Mouse (Mus musculus) heart, postnatal 0 days (tissue): ENCODE measurements at regions not wholly inside any gene's neighbourhood (a gene's known extent, or its start where the extent isn't known, plus 50 kb on each side); places are given as distances from the start of the nearest gene placed in this dataset.

Experiments
- ATAC-seq: fragments of 200-750 bp; cut with Nextera tagmentation; 2 replicates; pipeline ENCODE4 v1.8.0; 2017; ENCODE audit warnings: low read depth, moderate number of reproducible peaks, moderate library complexity; ENCODE audit not compliant: insufficient read depth
- DNase-seq: peaks from one replicate; pipeline ENCODE4 v3.0.0-alpha.2; 2016; ENCODE audit warnings: low spot score
- H3K27ac ChIP-seq: fragments of 300-500 bp; sonication (generic); 2 replicates; pipeline ENCODE4 v1.5.1; 2014; ENCODE audit warnings: low read depth, mild to moderate bottlenecking
- H3K27me3 ChIP-seq: fragments of 300-500 bp; sonication (generic); 2 replicates; pipeline ENCODE4 v1.6.1; 2014; ENCODE audit warnings: low read length, mixed read lengths; ENCODE audit not compliant: control insufficient read depth, insufficient read depth
- H3K36me3 ChIP-seq: fragments of 300-500 bp; sonication (generic); replicated peaks from 2 replicates; pipeline ENCODE4 v1.6.1; 2014; ENCODE audit warnings: low read length, mixed read lengths; ENCODE audit not compliant: control insufficient read depth, insufficient read depth
- H3K4me1 ChIP-seq: fragments of 300-500 bp; sonication (generic); 2 replicates; pipeline ENCODE4 v1.6.1; 2014; ENCODE audit warnings: antibody characterized with exemption; ENCODE audit not compliant: control insufficient read depth, insufficient read depth
- H3K4me2 ChIP-seq: fragments of 300-500 bp; sonication (generic); 2 replicates; pipeline ENCODE4 v1.6.1; 2014; ENCODE audit warnings: low read depth, mild to moderate bottlenecking, low read length, moderate library complexity
- H3K4me3 ChIP-seq: fragments of 300-500 bp; sonication (generic); 2 replicates; pipeline ENCODE4 v1.5.1; 2014; ENCODE audit warnings: low read depth, low read length
- H3K9ac ChIP-seq: fragments of 300-500 bp; sonication (generic); replicated peaks from 2 replicates; pipeline ENCODE4 v1.6.1; 2014; ENCODE audit warnings: low read depth, low read length, mixed read lengths
- H3K9me3 ChIP-seq: fragments of 300-500 bp; sonication (generic); replicated peaks from 2 replicates; pipeline ENCODE4 v1.6.1; 2016; ENCODE audit warnings: low read length; ENCODE audit not compliant: control insufficient read depth
- CTCF ChIP-seq: IDR thresholded peaks from 2 replicates; pipeline ENCODE4 v1.5.1; 2016; ENCODE audit warnings: antibody characterized with exemption, control low read depth, low read depth
- EP300 ChIP-seq: IDR thresholded peaks from 2 replicates; pipeline ENCODE4 v1.6.1; 2016; ENCODE audit warnings: antibody characterized with exemption, low read depth
- WGBS: fragments of 180-500 bp; shearing (Covaris S2); extraction: QIAGEN DNeasy Blood & Tissue Kit; methylation state at CpG from one replicate; pipeline ENCODE4 v1.1.7; 2014; 5-methylcytosine and 5-hydroxymethylcytosine counted together

DNA sequence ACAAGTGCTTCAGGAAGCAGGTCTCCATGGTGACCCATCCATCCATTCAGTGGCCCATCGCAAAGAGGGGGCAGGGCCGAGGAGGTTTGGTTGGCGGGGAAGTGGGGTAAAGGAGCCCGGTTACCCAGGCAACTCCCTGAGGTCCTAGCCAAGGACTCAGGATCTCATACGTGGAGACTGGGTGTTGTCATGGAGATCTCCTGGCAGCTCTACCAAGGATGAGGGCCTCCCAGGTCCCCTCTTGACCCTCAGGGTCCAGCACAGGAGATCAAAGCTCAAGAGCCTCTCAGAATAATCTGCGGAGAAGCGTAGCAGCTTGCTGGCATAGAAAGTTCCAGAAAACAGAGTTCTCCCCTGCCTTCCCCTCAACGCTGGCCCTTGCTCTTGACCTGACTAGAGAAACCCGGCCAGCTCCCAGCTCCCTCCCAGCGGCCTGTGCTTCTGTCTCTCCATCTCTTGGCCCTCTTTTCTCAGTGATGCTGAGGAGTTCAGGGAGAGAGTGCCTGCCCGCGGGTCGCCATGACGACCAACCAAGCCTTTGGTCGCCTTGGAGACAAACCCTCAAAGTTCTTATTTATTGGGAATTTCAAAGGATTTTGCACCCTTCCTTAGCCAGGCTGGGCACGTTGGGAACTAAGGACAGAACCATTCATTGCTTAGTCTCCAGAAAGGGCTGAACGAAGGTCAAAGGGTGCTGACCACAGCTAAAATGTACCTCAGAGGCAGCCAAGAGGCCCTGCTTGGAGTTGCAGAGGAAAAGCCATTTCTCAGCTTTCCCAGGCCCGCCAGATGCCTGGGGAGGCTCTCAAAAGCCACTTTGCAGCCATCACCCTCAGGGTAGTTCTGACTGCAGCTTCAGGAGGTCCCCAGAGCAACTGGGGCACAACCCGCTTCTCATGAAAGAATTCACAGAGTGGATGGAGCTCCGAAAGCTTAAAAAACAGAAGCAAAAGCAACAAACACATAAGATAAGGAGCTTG lies 60.0 kb downstream of the Ubiad1 start:
- Histone ChIP-seq H3K4me3 (no peak overlapping the region), H3K27ac (no peak overlapping the region), H3K4me1 (no peaks in the 10 kb centered on the region), H3K9ac (no peak overlapping the region), H3K9me3 (no peaks in the 10 kb centered on the region), H3K27me3 (no peaks in the 10 kb centered on the region), H3K4me2 (no peak overlapping the region), H3K36me3 (no peaks in the 10 kb centered on the region)
- 44% methylated on average over 20 of the region's 20 CpGs for WGBS
- TF ChIP-seq EP300 (no peak), CTCF (no peak)
- DNase-seq (no peak), ATAC-seq (no peak)

DNA sequence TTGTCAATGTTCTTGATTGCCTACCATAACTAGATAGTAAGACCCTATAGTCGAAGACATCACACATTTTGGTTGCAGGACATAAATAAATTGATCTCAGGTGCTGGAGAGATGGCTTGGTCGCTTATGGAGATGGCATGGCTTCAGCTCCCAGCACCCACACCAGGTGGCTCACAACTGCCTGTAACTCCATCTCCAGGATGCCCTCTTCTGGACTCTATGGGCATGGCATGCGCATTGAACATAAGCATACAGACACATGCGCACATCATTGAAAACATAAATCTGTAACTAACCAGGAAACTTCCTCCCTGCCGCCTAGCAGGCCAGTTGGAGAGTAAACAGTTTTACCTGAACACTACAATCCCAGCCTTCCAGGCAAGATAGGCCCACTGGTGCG lies 64.0 kb downstream of the Ubiad1 start:
- ATAC-seq, result no peak
- H3K4me2 ChIP-seq, result no peak overlapping the region
- 84% methylated on average over 6 of the region's 6 CpGs for WGBS
- no peaks in the 10 kb centered on the region for H3K36me3 ChIP-seq
- H3K27me3 ChIP-seq, result no peaks in the 10 kb centered on the region
- no peak overlapping the region for H3K9ac ChIP-seq
- H3K27ac ChIP-seq, result no peak overlapping the region
- no peak overlapping the region for H3K4me3 ChIP-seq
- H3K4me1 ChIP-seq, result peaks cover 10% of the 10 kb centered on the region; the same call in 1 of the 2 replicates
- no peak for TF ChIP-seq CTCF
- no peak for TF ChIP-seq EP300
- H3K9me3 ChIP-seq, result no peaks in the 10 kb centered on the region
- no peak for DNase-seq

DNA sequence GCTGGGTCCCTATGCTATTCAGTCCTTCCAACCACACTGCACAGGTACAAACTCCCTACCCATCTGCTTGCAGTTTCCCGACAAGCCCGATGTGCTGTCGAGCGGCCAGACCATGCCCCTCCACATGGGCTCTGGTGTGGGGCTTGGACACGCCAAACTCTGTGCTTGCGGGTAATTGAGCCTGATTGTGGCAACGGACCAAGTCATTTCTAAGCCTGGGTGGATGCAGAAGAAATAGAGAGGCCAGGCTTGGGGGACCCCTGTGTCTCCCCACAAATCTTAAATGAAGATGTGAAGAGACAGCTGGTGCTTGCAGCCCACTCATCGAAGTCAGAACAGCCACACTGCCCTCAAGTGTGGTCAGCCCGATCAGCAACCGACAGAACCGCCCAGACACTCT lies 66.1 kb downstream of the Ubiad1 start:
- no peak for ATAC-seq
- Histone ChIP-seq H3K36me3 (no peaks in the 10 kb centered on the region), H3K4me1 (peaks cover 10% of the 10 kb centered on the region; the same call in 1 of the 2 replicates), H3K9ac (no peak overlapping the region), H3K4me3 (no peak overlapping the region), H3K27me3 (no peaks in the 10 kb centered on the region), H3K27ac (no peak overlapping the region), H3K9me3 (no peaks in the 10 kb centered on the region), H3K4me2 (no peak overlapping the region)
- DNase-seq, result no peak
- 68% methylated on average over 11 of the region's 11 CpGs for WGBS
- TF ChIP-seq EP300 (no peak), CTCF (no peak)

DNA sequence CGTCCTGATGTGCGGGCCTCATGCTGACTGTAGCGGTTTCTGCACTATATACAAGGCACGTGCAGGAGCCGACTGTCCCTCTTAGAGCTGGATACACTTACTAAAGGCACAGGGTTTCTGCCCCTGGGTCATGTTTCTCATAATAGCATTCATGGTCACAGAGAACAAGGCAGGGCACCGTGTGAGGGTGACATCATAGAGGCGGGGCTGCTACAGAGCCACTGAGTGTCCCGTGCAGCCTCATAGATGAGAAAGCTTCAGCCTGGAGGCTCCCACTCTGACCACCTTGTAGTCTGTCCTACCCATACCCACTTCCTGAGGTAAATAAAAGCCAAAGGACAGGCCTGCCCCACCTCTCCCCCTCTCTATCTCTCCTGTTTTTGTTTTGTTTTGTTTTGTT lies 67.2 kb downstream of the Ubiad1 start:
- H3K36me3 ChIP-seq, result no peaks in the 10 kb centered on the region
- DNase-seq (peak; percentile 43), ATAC-seq (peak; percentile 88)
- H3K9me3 ChIP-seq, result no peaks in the 10 kb centered on the region
- WGBS, result 33% methylated on average over 8 of the region's 8 CpGs
- no peak overlapping the region for H3K4me3 ChIP-seq
- H3K27ac ChIP-seq, result no peak overlapping the region
- peaks cover 10% of the 10 kb centered on the region; the same call in 1 of the 2 replicates for H3K4me1 ChIP-seq
- no peaks in the 10 kb centered on the region for H3K27me3 ChIP-seq
- TF ChIP-seq CTCF (no peak), EP300 (no peak)
- H3K4me2 ChIP-seq, result no peak overlapping the region
- H3K9ac ChIP-seq, result no peak overlapping the region

DNA sequence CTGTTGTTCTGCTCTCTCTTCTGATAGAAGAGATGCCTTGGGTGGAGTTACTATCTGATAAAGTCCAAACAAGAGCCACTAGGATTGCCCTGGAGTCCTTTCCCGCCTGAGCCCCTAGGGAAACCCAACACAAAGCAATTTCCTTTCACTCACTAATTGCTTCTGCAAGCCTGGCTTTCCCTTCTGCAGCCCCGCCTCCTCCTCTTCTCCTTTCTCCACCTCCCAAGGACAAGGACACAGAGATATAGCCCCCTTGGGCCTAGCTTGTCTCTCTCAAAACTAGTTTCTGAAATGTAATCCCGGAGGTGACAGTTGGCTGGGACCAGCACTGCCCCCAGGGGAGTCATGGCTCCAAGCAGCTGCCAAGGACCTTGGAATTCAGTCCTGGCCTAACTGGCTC lies 68.1 kb downstream of the Ubiad1 start:
- H3K9me3 ChIP-seq, result no peaks in the 10 kb centered on the region
- DNase-seq, result peak; percentile 5
- WGBS, result 43% methylated on average over 3 of the region's 3 CpGs
- TF ChIP-seq CTCF (no peak), EP300 (no peak)
- no peak for ATAC-seq
- H3K27ac ChIP-seq, result no peak overlapping the region
- peaks cover 10% of the 10 kb centered on the region; the same call in 1 of the 2 replicates for H3K4me1 ChIP-seq
- no peak overlapping the region for H3K4me3 ChIP-seq
- no peak overlapping the region for H3K4me2 ChIP-seq
- no peaks in the 10 kb centered on the region for H3K27me3 ChIP-seq
- no peaks in the 10 kb centered on the region for H3K36me3 ChIP-seq
- no peak overlapping the region for H3K9ac ChIP-seq

DNA sequence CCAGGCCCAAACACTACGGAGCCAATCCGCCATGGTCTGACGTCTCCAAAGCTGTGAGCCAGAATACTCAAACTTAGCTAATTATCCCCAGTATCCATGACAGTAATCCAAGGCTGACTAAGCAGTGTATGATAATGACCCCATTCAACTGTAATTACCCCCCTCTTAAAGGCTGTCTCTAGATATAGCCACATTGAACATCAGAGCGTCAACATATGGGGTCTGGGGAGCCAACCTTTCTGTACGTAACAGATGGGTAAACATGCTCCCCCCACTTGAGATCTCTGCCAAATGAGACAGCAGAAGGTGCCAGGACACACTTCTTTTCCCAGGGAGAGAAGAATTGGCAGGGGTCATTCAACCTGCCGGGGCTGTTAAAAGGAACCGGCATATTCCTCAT lies 73.1 kb downstream of the Ubiad1 start:
- ATAC-seq (no peak), DNase-seq (no peak)
- peaks cover 2% of the 10 kb centered on the region; the same call in 1 of the 2 replicates for H3K4me1 ChIP-seq
- no peak overlapping the region for H3K9ac ChIP-seq
- no peak for TF ChIP-seq EP300
- TF ChIP-seq CTCF, result no peak
- WGBS, result 88% methylated on average over 7 of the region's 7 CpGs
- no peaks in the 10 kb centered on the region for H3K36me3 ChIP-seq
- H3K27me3 ChIP-seq, result no peaks in the 10 kb centered on the region
- peaks cover 4% of the 10 kb centered on the region; the same call in 1 of the 2 replicates for H3K9me3 ChIP-seq
- H3K27ac ChIP-seq, result no peak overlapping the region
- H3K4me2 ChIP-seq, result no peak overlapping the region
- no peak overlapping the region for H3K4me3 ChIP-seq
